Mouse (Mus musculus) spleen, adult 12 weeks (tissue): Measurements from ENCODE around the gene Oscp1.
A peak's percentile ranks its signal among the peaks of the same experiment; 100 is the strongest.
"Not testable (repeated sequence)": the region's sequence is repeated elsewhere in the genome, so short reads cannot be mapped to it uniquely, and the experiment has no call there.

Source experiments
- DNase-seq: peaks from one replicate; pipeline ENCODE4 v3.0.0; 2022; ENCODE audit warnings: low spot score

Gene Oscp1

DNA sequence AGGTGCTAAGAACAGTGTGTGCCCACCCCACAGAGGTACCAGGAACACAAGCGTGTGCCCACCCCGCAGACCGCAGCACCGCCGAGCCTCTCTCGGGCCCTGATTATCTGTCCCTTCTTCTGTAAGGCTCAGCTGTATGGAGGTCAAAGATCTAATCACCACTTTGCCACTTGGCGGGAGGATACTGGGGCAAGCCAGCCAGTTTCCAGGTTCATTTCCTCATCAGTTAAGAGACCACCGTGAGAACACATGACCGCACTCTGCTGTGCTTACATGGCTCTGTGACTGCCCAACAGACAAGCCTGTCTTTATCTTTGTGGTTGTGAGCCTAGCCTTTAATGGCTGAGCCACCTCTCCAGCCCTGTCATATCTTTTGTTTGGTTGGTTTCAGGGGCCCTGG lies 24.7 kb downstream of the Oscp1 start:
- DNase-seq = no peak

DNA sequence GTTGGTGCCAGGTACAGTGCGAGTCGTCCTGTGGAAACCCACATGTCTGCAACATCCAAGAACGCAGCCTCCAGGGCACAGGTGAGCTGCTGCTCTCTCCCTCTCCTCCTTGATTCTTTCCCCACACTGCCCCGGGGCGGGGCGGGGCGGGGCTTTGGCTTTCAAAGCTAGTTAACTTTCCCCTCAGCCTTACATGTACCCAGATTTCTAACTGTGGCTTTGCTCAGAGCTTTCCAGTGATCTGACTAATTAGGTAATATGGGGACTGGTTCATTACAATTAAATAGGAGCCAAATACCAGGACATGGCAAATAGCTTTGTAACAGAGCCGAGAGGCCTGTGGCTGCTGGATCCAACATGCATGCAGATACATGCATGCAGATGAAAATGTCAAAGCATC lies 26.0 kb downstream of the Oscp1 start:
- DNase-seq = no peak

DNA sequence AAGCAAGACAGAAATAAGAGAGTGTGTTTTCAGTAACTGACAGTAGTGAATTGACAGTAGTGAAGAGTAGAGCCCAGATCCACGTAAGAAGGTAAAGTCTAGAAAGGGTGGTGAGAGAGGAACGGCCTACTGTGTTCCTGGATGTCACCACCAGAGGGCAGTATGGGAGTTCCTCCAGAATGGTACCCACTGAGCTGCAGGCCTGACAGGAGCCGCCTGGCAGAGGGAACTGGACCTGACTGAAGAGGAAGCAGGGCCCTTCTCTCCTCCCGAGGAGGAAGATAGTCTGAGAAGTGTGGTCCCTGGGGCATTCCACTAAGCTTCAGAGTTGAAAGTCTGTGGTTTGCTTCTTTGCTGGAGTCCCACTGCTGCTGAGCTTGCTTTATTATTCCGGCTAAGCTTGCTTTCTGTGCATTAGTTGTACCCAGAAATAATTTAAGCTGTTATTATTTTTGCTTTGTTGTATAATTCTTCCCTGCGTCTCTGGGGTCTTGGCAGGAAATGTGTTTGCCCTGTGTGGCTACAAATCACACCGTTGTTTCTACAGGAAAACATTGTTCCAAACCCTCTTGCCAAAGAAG lies 27.7 kb downstream of the Oscp1 start:
- peak; percentile 72 for DNase-seq

DNA sequence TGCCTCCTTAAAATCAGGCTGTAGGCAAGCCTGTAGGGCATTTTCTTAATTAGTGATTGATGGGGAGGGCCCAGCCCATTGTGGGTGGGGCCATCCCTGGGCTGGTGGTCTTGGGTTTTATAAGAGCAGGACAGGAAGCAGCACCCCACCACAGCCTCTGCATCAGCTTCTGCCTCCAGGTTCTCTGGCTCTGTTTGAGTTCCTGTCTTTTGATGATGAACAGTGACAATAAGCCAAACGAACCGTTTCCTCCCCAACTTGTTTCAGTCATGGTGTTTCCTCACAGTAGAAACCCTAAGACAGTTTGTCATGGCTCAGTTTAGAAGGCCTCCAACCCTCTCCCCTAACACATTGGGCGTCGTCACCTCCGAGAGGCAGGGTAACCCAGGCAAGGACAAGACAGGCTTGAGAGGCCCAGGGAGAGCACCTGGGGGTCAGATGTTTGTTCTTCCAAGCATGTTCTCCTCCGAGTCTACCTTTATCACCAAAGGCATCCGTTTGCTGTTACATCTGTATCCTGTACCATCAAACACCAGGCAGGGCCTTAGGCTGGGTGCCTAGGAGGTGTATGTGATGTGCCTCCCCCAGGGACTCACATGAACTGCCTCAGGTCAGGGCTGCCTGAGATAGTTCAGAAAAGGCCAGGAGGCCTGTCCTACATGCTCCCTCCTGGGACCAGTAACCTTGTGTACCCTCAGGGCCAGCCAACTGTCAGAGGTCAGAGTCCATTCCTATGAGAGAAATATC lies 31.9 kb downstream of the Oscp1 start:
- DNase-seq = no peak

DNA sequence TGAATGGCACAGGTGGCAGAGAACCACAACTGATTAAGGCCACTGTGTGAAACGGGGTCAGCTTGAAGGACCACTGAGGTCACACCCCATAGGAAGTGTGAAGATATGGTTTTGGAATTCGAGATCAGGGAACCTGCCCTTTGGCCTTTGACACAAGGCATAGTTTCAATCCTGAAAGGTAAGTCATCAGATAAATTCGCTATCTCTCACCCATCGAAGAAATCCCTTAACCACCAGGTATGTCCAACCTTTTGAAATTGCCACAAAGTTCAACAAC lies 32.4 kb downstream of the Oscp1 start:
- DNase-seq = no peak

DNA sequence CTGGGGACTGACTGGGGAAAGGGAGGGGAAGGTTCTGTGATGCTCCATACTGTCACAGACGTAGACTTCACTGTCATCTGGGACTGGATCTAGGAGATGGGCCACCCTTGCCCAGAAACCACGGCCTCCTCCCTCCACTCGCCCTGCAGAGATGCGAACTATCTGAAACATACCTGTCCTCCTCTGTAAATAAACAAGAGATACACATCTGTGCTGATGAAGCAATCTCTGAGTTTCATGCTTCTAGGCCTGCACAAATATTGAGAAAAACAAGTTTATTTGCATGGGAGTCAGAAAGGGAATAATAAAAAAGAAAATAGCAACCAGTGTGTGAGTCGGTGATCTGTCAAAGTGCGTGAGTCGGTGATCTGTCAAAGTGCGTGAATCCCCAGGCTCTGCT lies 33.5 kb downstream of the Oscp1 start:
- no peak for DNase-seq

DNA sequence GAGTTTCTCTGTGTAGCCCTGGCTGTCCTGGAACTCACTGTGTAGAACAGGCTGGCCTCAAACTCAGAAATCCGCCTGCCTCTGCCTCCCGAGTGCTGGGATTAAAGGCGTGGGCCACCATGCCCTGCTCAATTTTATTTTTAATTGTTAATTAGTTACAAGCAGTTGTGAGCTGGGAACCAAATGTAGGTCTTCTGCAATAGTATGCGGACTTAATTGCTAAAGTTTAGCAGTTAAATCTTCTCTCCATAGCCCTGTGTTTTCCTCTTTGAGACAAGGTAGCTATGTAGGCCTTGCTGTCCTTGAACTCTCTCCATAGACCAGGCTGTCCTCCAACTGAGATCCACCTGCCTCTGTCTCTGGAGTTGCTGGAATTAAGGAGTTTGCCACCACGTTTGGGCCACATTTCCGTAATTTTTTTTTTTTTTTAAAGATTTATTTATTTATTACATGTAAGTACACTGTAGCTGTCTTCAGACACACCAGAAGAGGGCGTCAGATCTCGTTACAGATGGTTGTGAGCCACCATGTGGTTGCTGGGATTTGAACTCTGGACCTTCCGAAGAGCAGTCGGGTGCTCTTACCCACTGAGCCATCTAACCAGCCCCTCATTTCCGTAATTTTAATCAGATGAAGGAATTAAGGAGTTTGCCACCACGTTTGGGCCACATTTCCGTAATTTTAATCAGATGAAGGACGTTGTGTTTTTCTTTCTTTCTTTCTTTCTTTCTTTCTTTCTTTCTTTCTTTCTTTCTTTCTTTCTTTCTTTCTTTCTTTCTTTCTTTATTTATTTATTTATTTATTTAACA lies 37.5 kb downstream of the Oscp1 start:
- not testable (repeated sequence) for DNase-seq

DNA sequence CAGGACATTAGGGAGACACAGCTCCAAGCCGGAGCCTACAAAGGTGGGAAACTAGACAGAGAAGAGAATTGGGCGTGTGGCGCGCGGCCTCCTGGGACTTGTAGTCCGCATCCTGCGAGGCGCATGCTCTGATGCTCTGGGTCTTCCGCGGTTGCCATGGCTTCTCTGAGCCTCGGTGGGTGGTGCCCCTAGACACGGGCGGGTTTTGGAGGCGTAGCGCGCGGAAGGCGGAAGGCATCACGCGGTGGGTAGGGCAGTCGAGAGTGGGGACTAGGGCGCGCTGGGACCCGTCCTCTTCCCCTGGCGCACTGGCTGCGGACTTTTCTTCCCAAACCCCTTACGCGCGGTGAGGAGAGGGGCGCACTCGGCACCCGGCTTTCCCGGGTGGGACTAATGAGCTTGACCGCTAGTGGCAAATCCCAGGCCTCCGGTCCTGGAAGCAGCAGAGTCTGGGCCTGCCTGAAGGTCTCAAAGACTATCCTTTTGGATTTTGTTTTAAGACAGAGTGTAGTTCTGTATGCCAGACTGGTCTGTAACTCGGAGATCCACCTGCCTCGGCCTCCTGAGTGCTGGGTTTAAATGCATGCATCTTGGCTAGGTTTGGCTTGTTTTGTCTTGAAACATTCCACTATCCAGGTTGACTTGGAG lies 38.2 kb downstream of the Oscp1 start, which contains the start of gene Lsm10:
TSS of gene Lsm10 (plus strand) at position 160 of the 648 bp plus-strand sequence.
- DNase-seq = peak; percentile 89

DNA sequence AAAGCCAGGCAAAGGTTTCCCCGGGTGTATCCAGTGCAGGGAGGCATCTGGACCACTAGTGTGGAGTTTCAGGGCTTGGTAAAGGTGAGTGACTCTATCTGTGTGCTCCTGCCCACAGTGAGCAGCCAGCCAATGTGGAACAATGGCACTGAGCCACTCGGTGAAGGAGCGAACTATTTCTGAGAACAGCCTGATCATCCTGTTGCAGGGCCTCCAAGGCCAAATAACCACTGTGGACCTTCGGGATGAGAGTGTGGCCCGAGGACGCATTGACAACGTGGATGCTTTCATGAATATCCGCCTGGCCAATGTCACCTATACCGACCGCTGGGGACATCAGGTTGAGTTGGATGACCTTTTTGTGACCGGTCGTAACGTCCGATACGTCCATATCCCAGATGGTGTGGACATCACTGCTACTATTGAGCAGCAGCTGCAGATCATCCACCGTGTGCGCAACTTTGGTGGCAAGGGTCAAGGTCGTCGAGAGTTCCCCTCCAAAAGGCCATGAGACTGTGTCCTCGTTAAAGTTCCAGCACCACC lies 39.4 kb downstream of the Oscp1 start:
- DNase-seq = no peak

DNA sequence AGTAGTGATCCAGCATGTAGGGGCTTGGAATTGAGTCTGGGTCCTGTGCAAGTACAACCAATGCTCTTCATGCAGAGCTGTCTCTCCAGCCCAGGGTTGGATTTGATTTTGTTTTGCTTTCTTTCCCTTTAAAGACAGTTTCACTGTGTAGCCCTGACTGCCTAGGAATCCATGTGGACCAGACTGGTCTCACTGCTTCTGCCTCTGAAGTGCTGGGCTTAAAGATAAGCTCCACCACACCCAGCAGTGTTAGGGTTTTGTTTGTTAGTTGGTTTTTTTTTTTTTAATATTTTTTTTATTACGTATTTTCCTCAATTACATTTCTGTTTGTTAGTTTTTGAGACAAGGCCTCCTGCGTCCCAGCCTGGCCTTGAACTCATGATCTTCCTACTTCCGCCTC lies 41.0 kb downstream of the Oscp1 start:
- no peak for DNase-seq

DNA sequence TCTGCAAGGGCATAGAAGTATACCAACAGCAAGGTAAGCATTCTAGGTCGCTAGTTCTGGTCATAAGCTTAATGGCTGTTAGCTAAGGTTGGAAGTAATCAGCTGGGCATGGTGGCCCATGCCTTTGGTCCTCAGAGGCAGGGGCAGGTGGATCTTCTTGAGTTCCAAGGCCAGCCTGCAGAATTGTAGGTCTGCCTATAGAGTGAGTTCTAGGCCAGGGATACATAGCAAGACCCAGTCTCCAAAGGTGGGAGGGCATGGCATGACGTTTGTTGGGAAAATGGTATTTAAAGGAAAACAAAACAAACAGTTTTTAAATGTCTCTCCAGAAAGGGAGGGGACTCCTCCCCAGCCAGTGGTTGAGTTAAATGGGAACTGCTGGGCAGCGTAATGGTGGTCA lies 42.4 kb downstream of the Oscp1 start:
- DNase-seq = no peak

DNA sequence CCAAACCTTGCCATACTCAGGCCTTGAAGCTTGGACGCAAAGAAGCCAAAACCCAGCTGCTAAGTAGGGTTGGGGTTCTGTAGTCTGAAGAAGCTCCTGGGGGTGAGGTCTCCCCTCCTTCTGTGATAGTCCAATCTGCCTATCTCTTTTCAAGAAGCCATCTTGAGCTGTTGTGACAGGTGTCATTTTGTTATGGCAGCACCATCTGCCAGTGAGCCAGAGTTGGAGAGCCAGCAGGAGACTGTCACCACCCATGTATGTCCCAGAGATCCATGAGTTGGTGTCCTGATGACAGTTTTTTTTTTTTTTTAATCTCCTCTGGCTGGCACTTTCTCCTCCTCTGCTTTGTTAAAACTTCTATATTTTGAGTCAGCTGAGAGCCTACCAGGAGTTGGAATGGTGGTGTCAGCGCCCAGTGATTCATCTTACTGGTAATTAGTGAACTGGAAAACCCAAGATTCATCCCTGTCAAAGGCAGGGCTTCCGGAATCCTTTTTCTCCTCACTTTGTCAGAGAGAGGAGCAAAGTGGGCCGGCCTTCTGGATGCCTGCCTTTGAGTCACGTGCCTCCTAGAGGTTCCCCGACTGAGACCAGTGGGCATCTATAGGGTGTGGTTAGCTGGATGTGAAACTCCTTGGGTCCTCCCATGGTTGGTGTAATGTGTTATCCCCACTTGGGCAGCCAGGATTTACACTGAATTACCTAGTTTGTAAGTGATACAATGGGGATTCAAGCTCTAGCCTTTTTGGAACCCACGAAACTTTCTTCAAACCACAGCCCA lies 43.9 kb downstream of the Oscp1 start:
- DNase-seq = no peak

DNA sequence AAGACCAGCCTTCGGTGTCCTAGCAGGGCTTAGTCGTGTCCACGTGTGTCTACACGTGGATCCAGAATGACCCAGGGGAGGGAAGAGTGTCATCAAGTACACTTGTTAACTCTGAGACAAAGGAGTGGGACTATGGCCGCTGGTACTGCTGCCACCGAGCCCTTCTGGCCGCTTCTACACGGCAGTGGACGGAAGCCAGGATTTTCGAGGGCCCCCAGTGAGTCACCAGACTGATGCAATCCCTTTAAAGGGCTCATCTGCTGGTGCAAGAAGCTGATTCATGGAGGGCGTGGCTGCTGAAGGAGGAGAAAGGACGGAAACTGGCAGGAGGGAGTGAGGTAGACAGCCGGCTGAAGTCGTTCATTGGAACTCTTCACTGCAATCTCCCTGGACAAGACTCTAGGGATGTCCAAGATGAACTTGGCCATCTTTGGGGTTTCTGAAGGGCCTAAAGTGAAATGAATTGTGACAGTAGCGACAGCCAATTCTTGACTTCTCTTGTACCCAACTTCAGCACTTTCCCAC lies 44.8 kb downstream of the Oscp1 start:
- DNase-seq = peak; percentile 75

DNA sequence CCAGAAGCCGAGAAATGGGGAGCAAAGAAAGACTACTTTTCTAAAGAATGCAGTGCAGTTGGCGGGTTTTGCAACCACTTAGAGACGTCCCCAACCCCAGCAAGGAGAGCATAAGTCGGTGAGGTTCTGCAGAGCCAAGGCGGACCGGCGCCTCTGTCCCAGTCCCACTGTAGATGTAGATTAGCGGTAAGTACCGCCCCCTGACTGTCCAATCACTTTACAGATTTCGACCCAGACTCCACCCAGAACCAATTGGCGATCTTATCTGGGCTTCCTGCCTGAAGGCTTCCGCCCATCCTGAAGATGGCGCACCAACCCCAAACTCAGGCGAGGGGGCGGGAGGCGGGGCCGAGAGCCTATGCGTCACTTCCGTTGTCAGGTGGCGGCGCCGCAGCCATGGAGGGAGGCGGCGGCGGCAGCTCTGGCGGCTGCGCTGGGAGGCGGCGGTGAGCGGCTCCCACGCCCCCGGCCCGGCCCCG lies 45.3 kb downstream of the Oscp1 start, which contains the start of gene Stk40:
TSS of gene Stk40 (plus strand) at position 368 of the 479 bp plus-strand sequence.
- peak; percentile 91 for DNase-seq

DNA sequence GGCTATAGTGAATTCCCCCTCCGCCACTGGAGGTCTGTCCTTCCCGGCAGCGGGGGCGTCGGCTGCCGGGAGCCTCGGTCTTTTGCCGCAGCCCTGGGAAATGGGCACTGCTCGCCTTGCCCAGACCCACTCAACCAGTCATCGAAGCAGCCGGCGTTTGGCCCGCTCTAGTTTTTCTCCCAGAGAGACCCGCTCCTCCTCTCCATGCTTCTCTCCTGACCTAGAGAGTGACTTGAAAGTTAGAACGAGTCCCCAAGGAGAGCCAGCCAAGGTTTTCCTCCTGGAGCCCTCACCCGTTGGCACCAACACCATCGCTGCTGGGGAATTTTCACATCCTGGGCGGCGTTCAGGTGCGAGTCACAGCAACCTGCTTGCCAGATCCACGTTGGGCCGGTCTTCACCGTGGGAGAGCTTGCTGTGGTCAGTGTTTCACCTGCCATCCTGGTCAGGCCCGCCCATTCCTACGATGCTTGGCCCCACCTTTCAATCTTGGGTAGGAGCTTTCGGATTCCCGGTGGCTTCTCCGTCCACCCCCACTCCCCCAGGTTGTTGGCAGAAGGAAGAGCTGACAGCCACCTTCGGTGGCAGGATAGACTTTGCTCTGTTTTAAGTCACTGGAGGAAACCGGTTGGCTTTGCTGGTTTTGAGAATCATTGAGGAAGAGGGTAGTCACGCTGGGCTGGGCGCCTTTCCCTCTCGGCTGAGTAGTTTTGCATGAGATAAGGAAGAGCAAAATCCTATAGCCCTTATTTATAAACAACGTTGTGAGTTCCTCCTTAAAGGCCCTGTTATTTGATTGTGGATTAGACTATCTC lies 46.1 kb downstream of the Oscp1 start:
- peak; percentile 29 for DNase-seq

DNA sequence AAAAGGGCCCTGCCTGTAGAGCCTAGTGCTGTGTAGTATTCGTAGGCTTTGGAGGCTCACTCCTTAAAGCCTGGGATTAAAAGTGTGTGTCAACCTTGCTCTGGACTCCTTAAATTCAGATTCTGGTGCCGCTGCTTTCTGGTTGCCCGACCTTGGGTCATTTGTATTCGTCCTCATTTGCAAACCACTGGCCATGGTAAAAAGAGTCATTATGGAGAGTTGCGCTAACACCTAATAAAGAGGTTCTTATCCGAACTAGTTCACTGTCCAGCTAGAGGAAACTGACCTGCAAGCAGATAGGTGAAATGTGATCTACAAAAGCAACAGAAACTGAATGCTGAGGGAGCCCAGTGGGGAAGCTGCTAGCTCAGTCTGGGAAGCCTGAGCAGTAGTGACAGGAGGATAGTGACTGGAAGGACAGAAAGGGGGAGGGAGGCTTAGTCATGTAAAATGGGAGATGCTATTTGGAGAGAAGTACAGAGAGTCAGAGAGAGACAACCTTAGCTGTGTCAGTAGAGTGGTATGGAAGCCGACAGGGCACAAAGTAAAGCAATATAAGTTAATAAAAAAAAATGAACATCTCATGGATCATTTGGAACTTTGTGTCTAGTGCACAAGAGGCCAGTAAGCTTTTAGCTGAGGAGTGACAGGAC lies 46.9 kb downstream of the Oscp1 start:
- no peak for DNase-seq

DNA sequence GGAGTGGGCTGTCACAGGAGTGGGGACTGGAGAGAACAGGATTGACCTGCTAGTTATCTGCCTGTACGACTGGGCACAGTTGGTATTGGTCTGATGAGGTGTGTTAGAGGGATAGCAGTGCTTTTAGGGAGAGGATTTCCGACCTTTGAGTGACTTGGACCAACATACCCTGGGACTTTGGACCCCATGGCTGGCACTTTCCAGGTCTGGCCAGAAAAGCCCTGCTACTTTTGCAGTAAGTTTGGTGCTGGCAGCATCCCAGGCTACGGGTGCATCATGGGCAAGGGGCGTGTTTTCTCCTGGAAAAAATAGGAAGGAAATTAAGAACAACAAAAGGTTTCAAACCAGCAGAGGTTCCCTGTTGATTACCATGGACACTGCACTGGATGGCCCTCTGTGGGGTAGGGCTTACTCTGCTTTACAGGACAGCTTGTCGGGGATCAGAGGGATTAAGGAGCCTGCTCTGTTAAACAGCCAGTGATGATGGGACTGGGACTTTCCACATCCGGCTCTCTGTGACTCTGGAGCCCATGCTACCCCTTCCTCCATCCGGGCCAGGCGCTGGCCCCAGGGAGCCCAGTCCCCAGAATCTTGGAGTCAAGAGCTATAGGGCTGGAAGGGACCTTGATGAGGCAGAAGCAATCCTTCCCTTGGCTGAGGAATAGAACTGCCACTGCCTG lies 49.8 kb downstream of the Oscp1 start:
- DNase-seq = no peak

DNA sequence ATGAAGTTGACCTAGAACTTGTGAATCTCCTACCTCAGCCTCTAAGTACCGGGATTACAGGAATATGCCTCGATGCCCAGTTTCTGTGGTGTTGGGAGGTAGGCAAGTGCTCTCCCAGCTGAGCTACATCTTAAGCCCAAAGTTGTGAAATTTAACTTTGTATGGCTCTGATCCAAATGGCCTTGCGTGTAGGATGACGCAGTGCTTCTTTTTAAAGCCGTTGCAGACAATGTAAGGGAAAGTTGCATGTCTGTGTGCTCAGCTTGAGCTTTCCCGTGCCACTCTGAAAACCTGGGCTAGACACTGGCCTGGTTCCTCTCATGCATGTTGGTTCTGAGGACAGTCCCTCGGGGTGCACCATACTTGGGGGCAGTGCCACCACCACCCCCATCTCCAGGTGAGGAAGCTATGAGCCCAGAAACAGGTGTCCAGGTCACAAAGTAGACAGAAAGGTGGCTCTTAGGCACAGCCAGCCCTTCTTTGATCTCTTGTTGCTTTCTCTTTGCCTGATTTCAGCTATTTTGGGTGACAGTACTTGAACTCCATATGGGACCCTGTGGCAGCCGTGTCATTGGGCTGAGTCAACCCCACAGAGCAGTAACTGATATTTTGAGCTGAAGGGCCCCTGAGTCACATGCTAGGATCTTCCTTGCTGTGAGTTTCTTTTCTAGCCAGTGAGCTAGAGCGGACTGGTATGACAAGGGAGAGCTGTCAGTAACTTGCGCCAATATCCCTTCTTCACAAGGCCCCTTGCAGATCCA lies 51.4 kb downstream of the Oscp1 start:
- no peak for DNase-seq
